Mouse (Mus musculus) granulocyte monocyte progenitor cell, adult 5-6 weeks (primary cell): ENCODE results near the gene Gm3636. TPM values are rescaled to one million over a fixed set of nuclear protein-coding genes. Genes with fewer than 3 reads are reported as not detected.
"Not testable (repeated sequence)": the region's sequence is repeated elsewhere in the genome, so short reads cannot be mapped to it uniquely, and the experiment has no call there.

ENCODE experiments used
- ATAC-seq: replicated peaks from 2 replicates; pipeline ENCODE4 v1.8.0; 2016; ENCODE audit warnings: mild to moderate bottlenecking, moderate TSS enrichment, inconsistent platforms; ENCODE audit not compliant: poor library complexity, severe bottlenecking
- total RNA-seq, 2 experiments: library from RNA; stranded (forward) in 1 of 2; stranded (reverse) in 1 of 2; fragments of 200-712, 200-1000 nt in 1 of 2; fragments of >200 nt in 1 of 2; fragmentation: Nextera tagmentation in 1 of 2; gene quantifications; 2 replicates each; pipeline ENCODE4 v1.2.3; 2014 to 2017

Gene Gm3636
- total RNA-seq (2014; fragmentation: Nextera tagmentation) = not detected in 2 replicates
- not detected in 2 replicates for total RNA-seq (2017)

DNA sequence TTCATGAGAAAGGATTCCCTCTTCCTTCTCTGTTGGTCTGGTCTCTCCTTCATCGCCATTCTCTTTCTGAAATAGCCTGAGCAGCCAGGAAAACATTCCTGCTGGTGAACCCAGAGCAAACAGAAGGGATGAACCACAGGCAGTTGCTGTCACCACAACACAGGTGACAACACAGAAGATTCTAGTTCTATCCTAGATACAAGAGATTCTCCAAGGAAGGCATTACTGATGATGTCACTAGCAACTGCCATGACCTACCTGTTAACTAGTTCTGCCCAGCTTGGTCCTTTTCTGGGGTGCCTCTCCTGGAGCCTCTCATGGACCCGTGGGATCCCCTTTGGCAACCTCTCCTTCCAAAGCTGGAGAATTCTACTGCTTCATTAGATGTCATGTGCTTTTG lies at the start of gene Gm3636:
Gm3636 (minus strand) TSS at position 101 of the 400 bp plus-strand sequence.
- ATAC-seq = not testable (repeated sequence)

DNA sequence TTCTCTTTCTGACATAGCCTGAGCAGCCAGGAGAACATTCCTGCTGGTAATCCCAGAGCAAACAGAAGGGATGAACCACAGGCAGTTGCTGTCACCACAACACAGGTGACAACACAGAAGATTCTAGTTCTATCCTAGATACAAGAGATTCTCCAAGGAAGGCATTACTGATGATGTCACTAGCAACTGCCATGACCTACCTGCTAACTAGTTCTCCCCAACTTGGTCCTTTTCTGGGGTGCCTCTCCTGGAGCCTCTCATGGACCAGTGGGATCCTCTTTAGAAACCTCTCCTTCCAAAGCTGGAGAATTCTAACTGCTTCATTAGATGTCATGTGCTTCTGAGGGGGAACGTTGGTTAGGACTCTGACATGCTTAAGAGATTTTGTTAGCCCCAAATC lies 32.2 kb upstream of the Gm3636 start, which contains the start of gene Gm8362:
Gm8362 (minus strand) TSS at position 101 of the 400 bp plus-strand sequence.
- not testable (repeated sequence) for ATAC-seq

DNA sequence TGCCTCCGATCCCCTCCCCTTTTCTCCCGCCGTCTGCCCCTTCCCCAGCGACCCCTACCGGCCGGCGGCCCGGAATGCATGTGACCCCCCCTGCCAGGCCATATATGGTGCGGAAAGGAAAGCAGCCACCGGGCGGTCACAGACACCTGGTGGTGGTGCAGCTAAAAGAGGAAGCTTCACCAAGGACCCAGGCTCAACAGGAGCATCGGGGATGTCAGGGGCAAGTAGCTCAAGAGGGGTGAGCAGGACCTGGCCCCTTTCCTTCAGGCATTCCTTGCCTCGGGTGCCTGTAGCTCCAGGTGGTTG lies 15.1 kb upstream of the Gm3636 start:
- ATAC-seq = not testable (repeated sequence)

DNA sequence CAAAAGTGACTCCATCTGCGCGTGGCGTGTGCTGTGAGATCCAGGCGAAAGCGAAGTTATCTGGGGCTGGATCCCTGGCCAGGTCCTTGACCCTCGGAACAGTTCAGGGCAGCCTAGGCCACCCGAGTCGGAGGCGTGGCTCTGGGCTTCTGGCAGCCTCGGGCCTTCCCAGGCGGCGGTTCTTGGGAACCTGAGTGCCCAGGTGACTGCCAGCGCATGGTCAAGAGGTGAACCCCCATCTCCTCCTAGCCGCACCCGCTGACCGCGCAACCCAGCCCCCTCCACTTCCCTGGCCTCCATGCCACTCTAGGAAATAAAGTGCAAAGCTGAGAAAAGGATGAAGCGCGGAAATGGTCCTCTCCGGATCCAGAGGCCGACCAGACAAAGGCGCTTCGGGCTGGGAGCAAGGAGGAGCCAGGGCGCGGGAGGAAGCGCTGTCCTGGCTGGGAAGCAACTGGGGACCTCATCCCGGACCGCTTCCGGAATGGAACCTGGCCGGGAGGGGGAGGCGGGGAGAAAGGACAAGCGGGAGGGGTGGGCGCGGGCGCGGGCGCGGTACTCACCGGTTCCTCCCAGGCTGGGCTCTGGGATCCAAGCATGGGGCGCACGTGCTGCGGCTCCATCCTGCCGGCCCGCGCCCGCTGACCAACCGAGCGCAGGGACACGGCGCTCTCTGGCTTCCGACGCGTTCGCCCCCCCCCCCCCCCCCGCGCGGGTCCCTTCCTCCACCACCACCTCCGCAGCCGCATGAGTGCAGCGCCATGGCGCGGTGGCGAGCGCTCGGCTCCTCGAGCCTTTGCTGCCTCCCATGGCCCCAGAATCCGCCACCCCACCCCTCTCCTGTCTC lies 14.5 kb upstream of the Gm3636 start:
- ATAC-seq = not testable (repeated sequence)

DNA sequence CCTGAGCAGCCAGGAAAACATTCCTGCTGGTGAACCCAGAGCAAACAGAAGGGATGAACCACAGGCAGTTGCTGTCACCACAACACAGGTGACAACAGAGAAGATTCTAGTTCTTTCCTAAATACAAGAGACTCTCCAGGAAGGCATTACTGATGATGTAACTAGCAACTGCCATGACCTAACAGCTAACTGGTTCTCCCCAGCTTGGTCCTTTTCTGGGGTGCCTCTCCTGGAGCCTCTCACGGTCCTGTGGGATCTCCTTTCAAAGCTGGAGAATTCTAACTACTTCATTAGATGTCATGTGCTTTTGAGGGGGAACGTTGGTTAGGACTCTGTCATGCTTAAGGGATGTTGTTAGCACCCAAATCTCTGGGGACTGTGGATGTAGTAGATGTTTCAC lies 22.0 kb downstream of the Gm3636 start, which contains the start of gene Gm8050:
Gm8050 (minus strand) TSS at position 101 of the 400 bp plus-strand sequence.
- not testable (repeated sequence) for ATAC-seq

Other genes starting within 250 kb of the Gm3636 start
- gene Gm8356, start 205.0 kb downstream of the Gm3636 start, total RNA-seq (2014; fragmentation: Nextera tagmentation) = not detected in 2 replicates
- gene Gm8356, start 205.0 kb downstream of the Gm3636 start, total RNA-seq (2017) = not detected in 2 replicates
- not detected in 2 replicates for gene Gm3629, start 151.7 kb downstream of the Gm3636 start, total RNA-seq (2014; fragmentation: Nextera tagmentation)
- not detected in 2 replicates for gene Gm3629, start 151.7 kb downstream of the Gm3636 start, total RNA-seq (2017)
- not detected in 2 replicates for gene Gm3460, start 119.9 kb downstream of the Gm3636 start, total RNA-seq (2014; fragmentation: Nextera tagmentation)
- gene Gm3460, start 119.9 kb downstream of the Gm3636 start, total RNA-seq (2017) = not detected in 2 replicates
- gene Gm10251, start 58.2 kb downstream of the Gm3636 start, total RNA-seq (2014; fragmentation: Nextera tagmentation) = not detected in 2 replicates
- not detected in 2 replicates for gene Gm10251, start 58.2 kb downstream of the Gm3636 start, total RNA-seq (2017)
- not detected in 2 replicates for gene Gm8050, start 22.1 kb downstream of the Gm3636 start, total RNA-seq (2014; fragmentation: Nextera tagmentation)
- gene Gm8050, start 22.1 kb downstream of the Gm3636 start, total RNA-seq (2017) = not detected in 2 replicates
- not detected in 2 replicates for gene Gm8362, start 32.1 kb upstream of the Gm3636 start, total RNA-seq (2014; fragmentation: Nextera tagmentation)
- not detected in 2 replicates for gene Gm8362, start 32.1 kb upstream of the Gm3636 start, total RNA-seq (2017)
- gene Gm3642, start 98.0 kb upstream of the Gm3636 start, total RNA-seq (2014; fragmentation: Nextera tagmentation) = not detected in 2 replicates
- gene Gm3642, start 98.0 kb upstream of the Gm3636 start, total RNA-seq (2017) = not detected in 2 replicates
- not detected in 2 replicates for gene Gm3667, start 147.6 kb upstream of the Gm3636 start, total RNA-seq (2014; fragmentation: Nextera tagmentation)
- gene Gm3667, start 147.6 kb upstream of the Gm3636 start, total RNA-seq (2017) = not detected in 2 replicates
- not detected in 2 replicates for gene Gm6356, start 231.5 kb upstream of the Gm3636 start, total RNA-seq (2014; fragmentation: Nextera tagmentation)
- not detected in 2 replicates for gene Gm6356, start 231.5 kb upstream of the Gm3636 start, total RNA-seq (2017)